Mouse (Mus musculus): Measurements from ENCODE around the gene Slc35d2.

DNA sequence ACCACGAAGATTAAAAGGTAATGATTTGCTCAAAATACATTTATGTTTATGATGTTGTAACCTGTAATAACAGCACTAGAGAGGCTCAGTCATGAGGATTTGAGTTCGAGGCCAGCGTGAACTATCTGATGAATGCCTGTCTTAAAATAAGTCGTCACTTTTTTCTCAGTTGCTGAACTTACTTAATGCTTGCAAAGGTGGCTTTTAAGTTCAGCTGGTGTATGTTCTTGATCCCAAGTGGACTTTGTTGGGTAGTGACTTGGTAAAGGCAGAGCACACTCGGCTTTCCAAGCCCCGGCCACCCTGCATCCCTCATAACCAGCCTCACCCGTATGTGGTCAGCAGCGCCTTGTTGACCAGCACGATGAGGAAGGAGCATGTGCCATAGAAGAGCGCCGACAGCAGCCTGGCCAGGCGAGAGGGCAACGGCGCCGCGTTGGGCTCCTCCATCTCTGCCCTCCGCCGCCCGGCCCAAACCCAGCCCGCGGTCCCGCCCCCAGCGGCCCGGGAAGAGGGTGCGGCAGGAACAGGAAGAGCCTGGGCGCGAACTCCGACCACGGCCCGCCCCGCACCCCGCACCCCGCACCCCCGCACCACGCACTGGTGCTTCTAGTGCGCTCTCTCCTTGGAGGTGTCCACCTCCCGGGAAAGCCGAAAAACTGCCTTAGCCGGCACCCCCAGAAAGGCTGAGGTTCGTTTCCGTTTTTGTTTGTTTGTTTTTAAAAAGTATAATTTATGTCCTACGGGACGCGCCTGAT lies at the start of gene Slc35d2:
- peak; percentile 18 for TF ChIP-seq POLR2A (IDR thresholded peaks at IDR 0.05; ENCODE audit: low read depth, low read length)
- no peak for TF ChIP-seq CTCF (conservative IDR thresholded peaks at IDR 0.05; ENCODE audit: insufficient read depth, insufficient read length, low read depth, low read length)

Data from kidney, adult 2 months (tissue).